Mouse (Mus musculus): ENCODE data around the gene Ablim2. TPM values are rescaled to one million over a fixed set of nuclear protein-coding genes. Genes with fewer than 3 reads are reported as not detected.

The Ablim2 gene
- polyA plus RNA-seq, 2 experiments, result 0.16 TPM; not detected in 1

GRCm38 (mm10) chr5:35836992-35837391, 79.3 kb downstream of the Ablim2 start:
- no peak for DNase-seq (ENCODE audit: low read depth in 3 of 3, low spot score in 3 of 3)
- Histone ChIP-seq H3K9ac (replicated peaks) (no peak overlapping the region), H3K36me3 (replicated peaks; ENCODE audit: control insufficient read depth, insufficient read depth, low read depth) (no peaks in the 10 kb centered on the region), H3K27ac (no peak overlapping the region), H3K27me3 (ENCODE audit: control insufficient read depth, insufficient read depth, low read length) (no peaks in the 10 kb centered on the region), H3K4me3 (ENCODE audit: insufficient read depth in 1 of 2, low read depth in 2 of 2, low read length in 2 of 2) (no peak overlapping the region), H3K4me2 (ENCODE audit: low read depth) (no peak overlapping the region), H3K9me3 (ENCODE audit: control insufficient read depth, low read length) (no peaks in the 10 kb centered on the region), H3K4me1 (replicated peaks; ENCODE audit: control insufficient read depth in 2 of 2, insufficient read depth in 2 of 2, low read length in 1 of 2) (no peaks in the 10 kb centered on the region)
- no peak for ATAC-seq (ENCODE audit: insufficient read depth)
- WGBS (ENCODE audit: insufficient replicate concordance), result 66% methylated on average over 15 of the region's 15 CpGs
- TF ChIP-seq CTCF (IDR thresholded peaks at IDR 0.05; ENCODE audit: low read depth) (no peak), EP300 (IDR thresholded peaks at IDR 0.05; ENCODE audit: low read depth) (no peak)

GRCm38 (mm10) chr5:35839262-35839661, 81.6 kb downstream of the Ablim2 start:
- Histone ChIP-seq H3K4me2 (ENCODE audit: low read depth) (no peak overlapping the region), H3K27ac (no peak overlapping the region), H3K4me3 (ENCODE audit: insufficient read depth in 1 of 2, low read depth in 2 of 2, low read length in 2 of 2) (no peak overlapping the region), H3K36me3 (replicated peaks; ENCODE audit: control insufficient read depth, insufficient read depth, low read depth) (no peaks in the 10 kb centered on the region), H3K9ac (replicated peaks) (no peak overlapping the region), H3K9me3 (ENCODE audit: control insufficient read depth, low read length) (no peaks in the 10 kb centered on the region), H3K4me1 (replicated peaks; ENCODE audit: control insufficient read depth in 2 of 2, insufficient read depth in 2 of 2, low read length in 1 of 2) (no peaks in the 10 kb centered on the region), H3K27me3 (ENCODE audit: control insufficient read depth, insufficient read depth, low read length) (no peaks in the 10 kb centered on the region)
- ATAC-seq (ENCODE audit: insufficient read depth), result no peak
- WGBS (ENCODE audit: insufficient replicate concordance), result 22% methylated on average over 2 of the region's 2 CpGs
- TF ChIP-seq CTCF (IDR thresholded peaks at IDR 0.05; ENCODE audit: low read depth) (no peak), EP300 (IDR thresholded peaks at IDR 0.05; ENCODE audit: low read depth) (no peak)
- DNase-seq (ENCODE audit: low read depth in 3 of 3, low spot score in 3 of 3), result no peak

GRCm38 (mm10) chr5:35851485-35851884, 93.8 kb downstream of the Ablim2 start:
- TF ChIP-seq EP300 (IDR thresholded peaks at IDR 0.05; ENCODE audit: low read depth), result no peak
- no peak for TF ChIP-seq CTCF (IDR thresholded peaks at IDR 0.05; ENCODE audit: low read depth)
- no peaks in the 10 kb centered on the region for H3K36me3 ChIP-seq (replicated peaks; ENCODE audit: control insufficient read depth, insufficient read depth, low read depth)
- ATAC-seq (ENCODE audit: insufficient read depth) (no peak), DNase-seq (ENCODE audit: low read depth in 3 of 3, low spot score in 3 of 3) (no peak)
- H3K9ac ChIP-seq (replicated peaks), result no peak overlapping the region
- H3K4me1 ChIP-seq (replicated peaks; ENCODE audit: control insufficient read depth in 2 of 2, insufficient read depth in 2 of 2, low read length in 1 of 2), result no peaks in the 10 kb centered on the region
- H3K27ac ChIP-seq, result no peak overlapping the region
- H3K27me3 ChIP-seq (ENCODE audit: control insufficient read depth, insufficient read depth, low read length), result no peaks in the 10 kb centered on the region
- no peak overlapping the region for H3K4me2 ChIP-seq (ENCODE audit: low read depth)
- no peaks in the 10 kb centered on the region for H3K9me3 ChIP-seq (ENCODE audit: control insufficient read depth, low read length)
- WGBS (ENCODE audit: insufficient replicate concordance), result 60% methylated on average over 5 of the region's 5 CpGs
- no peak overlapping the region for H3K4me3 ChIP-seq (ENCODE audit: insufficient read depth in 1 of 2, low read depth in 2 of 2, low read length in 2 of 2)

GRCm38 (mm10) chr5:35853463-35853862, 95.8 kb downstream of the Ablim2 start:
- H3K4me2 ChIP-seq (ENCODE audit: low read depth), result no peak overlapping the region
- WGBS (ENCODE audit: insufficient replicate concordance), result 69% methylated on average over 4 of the region's 4 CpGs
- H3K27me3 ChIP-seq (ENCODE audit: control insufficient read depth, insufficient read depth, low read length), result no peaks in the 10 kb centered on the region
- H3K27ac ChIP-seq, result no peak overlapping the region
- no peaks in the 10 kb centered on the region for H3K4me1 ChIP-seq (replicated peaks; ENCODE audit: control insufficient read depth in 2 of 2, insufficient read depth in 2 of 2, low read length in 1 of 2)
- ATAC-seq (ENCODE audit: insufficient read depth) (no peak), DNase-seq (ENCODE audit: low read depth in 3 of 3, low spot score in 3 of 3) (no peak)
- H3K36me3 ChIP-seq (replicated peaks; ENCODE audit: control insufficient read depth, insufficient read depth, low read depth), result no peaks in the 10 kb centered on the region
- no peak overlapping the region for H3K4me3 ChIP-seq (ENCODE audit: insufficient read depth in 1 of 2, low read depth in 2 of 2, low read length in 2 of 2)
- H3K9ac ChIP-seq (replicated peaks), result no peak overlapping the region
- TF ChIP-seq CTCF (IDR thresholded peaks at IDR 0.05; ENCODE audit: low read depth) (no peak), EP300 (IDR thresholded peaks at IDR 0.05; ENCODE audit: low read depth) (no peak)
- H3K9me3 ChIP-seq (ENCODE audit: control insufficient read depth, low read length), result no peaks in the 10 kb centered on the region

- no peak for DNase-seq (ENCODE audit: low read depth in 3 of 3, low spot score in 3 of 3)
- Histone ChIP-seq H3K36me3 (replicated peaks; ENCODE audit: control insufficient read depth, insufficient read depth, low read depth) (no peaks in the 10 kb centered on the region), H3K4me3 (ENCODE audit: insufficient read depth in 1 of 2, low read depth in 2 of 2, low read length in 2 of 2) (no peak overlapping the region), H3K4me2 (ENCODE audit: low read depth) (no peak overlapping the region), H3K9me3 (ENCODE audit: control insufficient read depth, low read length) (no peaks in the 10 kb centered on the region), H3K9ac (replicated peaks) (no peak overlapping the region), H3K27me3 (ENCODE audit: control insufficient read depth, insufficient read depth, low read length) (no peaks in the 10 kb centered on the region), H3K27ac (no peak overlapping the region), H3K4me1 (replicated peaks; ENCODE audit: control insufficient read depth in 2 of 2, insufficient read depth in 2 of 2, low read length in 1 of 2) (no peaks in the 10 kb centered on the region)
- TF ChIP-seq CTCF (IDR thresholded peaks at IDR 0.05; ENCODE audit: low read depth) (no peak), EP300 (IDR thresholded peaks at IDR 0.05; ENCODE audit: low read depth) (no peak)
- 28% methylated on average over 3 of the region's 3 CpGs for WGBS (ENCODE audit: insufficient replicate concordance)
- no peak for ATAC-seq (ENCODE audit: insufficient read depth)
Observed at GRCm38 (mm10) chr5:35856245-35856644, 98.6 kb downstream of the Ablim2 start.

All from liver, embryonic 14.5 days (tissue).